Comparison of ENCODE assay signal across 34 mouse cellular contexts in the genomic region with DNA sequence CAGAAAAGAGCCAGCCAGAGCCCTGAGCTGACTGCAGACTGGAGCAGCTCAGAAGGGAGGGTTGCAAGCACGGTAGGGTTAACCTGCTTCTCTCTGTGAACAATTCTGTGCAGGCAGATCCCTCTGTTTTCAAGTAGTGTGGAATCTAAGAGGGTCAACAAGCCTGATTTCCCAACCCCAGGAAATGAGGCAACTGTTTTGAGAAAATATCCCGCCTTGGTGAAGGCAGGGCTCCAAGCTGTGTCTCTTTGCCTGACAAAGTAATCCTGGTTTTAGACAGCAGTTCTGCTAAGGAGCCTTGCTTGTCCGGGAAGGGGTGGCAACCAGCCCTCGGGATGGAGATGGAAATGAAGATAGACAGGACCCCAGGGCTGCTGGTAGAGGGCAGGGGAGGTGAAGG. TPM values are rescaled to one million over a fixed set of nuclear protein-coding genes. Genes with fewer than 3 reads are reported as not detected.
A peak's percentile ranks its signal among the peaks of the same experiment; 100 is the strongest.
DNase-seq lines count a peak whose midpoint lies in the region; ATAC-seq and TF ChIP-seq lines count a peak whose summit lies in the region.
"Had no signal": no experiment of that assay in that cellular context is flagged by ENCODE, and none has a peak within 500 bp of the region (broad histone marks: within the 10 kb centered on the region; RNA-seq: fewer than 3 reads in every experiment).

No protein-coding gene starts in this region.

- TF ChIP-seq POLR2A in heart, adult 2 months (IDR thresholded peaks at IDR 0.05; ENCODE audit: insufficient read depth, low read depth, low read length) = no peak
- no peak for TF ChIP-seq POLR2A in spleen, adult 2 months (IDR thresholded peaks at IDR 0.05; ENCODE audit: low read depth, low read length)

- ATAC-seq in lung, postnatal 0 days = peak; percentile 76
- ATAC-seq: forebrain, postnatal 0 days; hindbrain, postnatal 0 days; intestine, embryonic 15.5 days; Patski had no signal

- WGBS in heart, adult 2 months = 47% methylated on average over 4 of the region's 4 CpGs
- WGBS in heart, embryonic 10.5 days = 71% methylated on average over 4 of the region's 4 CpGs
- WGBS in spleen, adult 2 months = 69% methylated on average over 4 of the region's 4 CpGs
- WGBS in lung, postnatal 0 days = 22% methylated on average over 4 of the region's 4 CpGs

- TF ChIP-seq CTCF in heart, adult 2 months (IDR thresholded peaks at IDR 0.05) = no peak
- TF ChIP-seq CTCF in spleen, adult 2 months (IDR thresholded peaks at IDR 0.05; ENCODE audit: extremely low read depth, insufficient read depth, insufficient read length, insufficient replicate concordance) = no peak
- TF ChIP-seq CTCF in lung, postnatal 0 days (IDR thresholded peaks at IDR 0.05) = no peak

- H3K36me3 ChIP-seq in heart, adult 2 months (ENCODE audit: control insufficient read depth, insufficient read depth, low read length) = no peaks in the 10 kb centered on the region
- no peaks in the 10 kb centered on the region for H3K36me3 ChIP-seq in heart, embryonic 10.5 days
- no peaks in the 10 kb centered on the region for H3K36me3 ChIP-seq in spleen, adult 2 months (ENCODE audit: control insufficient read depth, insufficient read depth, low read length)
- H3K36me3 ChIP-seq in lung, postnatal 0 days (ENCODE audit: insufficient read depth, low read length) = no peaks in the 10 kb centered on the region
- H3K36me3 ChIP-seq: embryonic facial prominence, embryonic 12.5 days; heart, embryonic 15.5 days; hindbrain, embryonic 12.5 days; intestine, embryonic 15.5 days; limb, embryonic 10.5 days; limb, embryonic 15.5 days; liver, embryonic 15.5 days; midbrain, embryonic 10.5 days; neural tube, embryonic 12.5 days had no signal

- DNase-seq in heart, adult 2 months = peak; percentile 23 to 29
- no peak for DNase-seq in heart, embryonic 10.5 days (ENCODE audit: low spot score)
- no peak for DNase-seq in spleen, adult 2 months (ENCODE audit: low read depth in 1 of 2, low spot score in 2 of 2)
- DNase-seq in spleen, adult 18-20 months = no peak
- DNase-seq in lung, postnatal 0 days (ENCODE audit: low spot score) = peak; percentile 90
- DNase-seq in lung, postnatal 4 days = peak; percentile 53 to 58
- DNase-seq in adrenal gland, adult 2 months = no peak
- no peak for DNase-seq in urinary bladder, postnatal 25 days (ENCODE audit: low spot score)
- DNase-seq: adrenal gland, postnatal 14 days; cerebellum, adult 11 months; cerebellum, adult 9-11 months; embryo, embryonic 11 days; forebrain, postnatal 0 days; gastrocnemius, postnatal 10 days; heart, postnatal 36 days; kidney, adult 8-10 months; kidney, postnatal 4 days; right cerebral cortex, adult 18-20 months had no signal

- H3K4me2 ChIP-seq in lung, postnatal 0 days (replicated peaks; ENCODE audit: low read depth, low read length) = no peak overlapping the region
- H3K4me2 ChIP-seq: embryonic facial prominence, embryonic 12.5 days; heart, embryonic 15.5 days; hindbrain, embryonic 12.5 days; intestine, embryonic 15.5 days; limb, embryonic 15.5 days; liver, embryonic 15.5 days; neural tube, embryonic 12.5 days had no signal

- H3K27me3 ChIP-seq in heart, adult 2 months (ENCODE audit: control insufficient read depth, insufficient read depth, low read length) = no peaks in the 10 kb centered on the region
- peaks cover 5% of the 10 kb centered on the region for H3K27me3 ChIP-seq in heart, embryonic 10.5 days (ENCODE audit: insufficient read depth, poor library complexity, severe bottlenecking)
- no peaks in the 10 kb centered on the region for H3K27me3 ChIP-seq in spleen, adult 2 months (ENCODE audit: control insufficient read depth, insufficient read depth, low read length)
- H3K27me3 ChIP-seq in lung, postnatal 0 days (replicated peaks; ENCODE audit: insufficient read depth, low read length) = no peaks in the 10 kb centered on the region
- H3K27me3 ChIP-seq: embryonic facial prominence, embryonic 12.5 days; hindbrain, embryonic 12.5 days; intestine, embryonic 15.5 days; limb, embryonic 15.5 days; liver, embryonic 15.5 days; neural tube, embryonic 12.5 days; Patski had no signal

- no peaks in the 10 kb centered on the region for H3K79me2 ChIP-seq in heart, adult 2 months (replicated peaks; ENCODE audit: control insufficient read depth, insufficient read depth, low read length)

- no peak for TF ChIP-seq EP300 in heart, adult 2 months (IDR thresholded peaks at IDR 0.05; ENCODE audit: insufficient read depth, low read depth, low read length)
- TF ChIP-seq EP300 in lung, postnatal 0 days (IDR thresholded peaks at IDR 0.05) = peak; percentile 93

- no peak overlapping the region for H3K4me3 ChIP-seq in heart, adult 2 months
- H3K4me3 ChIP-seq in heart, embryonic 10.5 days = no peak overlapping the region
- H3K4me3 ChIP-seq in spleen, adult 2 months (ENCODE audit: extremely low read depth, insufficient read depth, insufficient read length) = no peak overlapping the region
- no peak overlapping the region for H3K4me3 ChIP-seq in lung, postnatal 0 days (ENCODE audit: low read depth, low read length)
- H3K4me3 ChIP-seq: embryonic facial prominence, embryonic 12.5 days; heart, embryonic 15.5 days; hindbrain, embryonic 12.5 days; intestine, embryonic 15.5 days; limb, embryonic 10.5 days; limb, embryonic 15.5 days; liver, embryonic 15.5 days; midbrain, embryonic 10.5 days; myocyte; neural tube, embryonic 12.5 days had no signal

- intact Hi-C loops in heart, adult 2 months (cut with DNase I) = no loop called here

- H3K27ac ChIP-seq in heart, adult 2 months = no peak overlapping the region
- H3K27ac ChIP-seq in heart, embryonic 10.5 days = no peak overlapping the region
- 0 out of 2 replicates have a peak overlapping the region, but pooled peaks have one; percentile 9 for H3K27ac ChIP-seq in spleen, adult 2 months (ENCODE audit: insufficient read depth, low read length)
- peak overlapping the region; percentile 85 for H3K27ac ChIP-seq in lung, postnatal 0 days (ENCODE audit: low read length)
- H3K27ac ChIP-seq: embryonic facial prominence, embryonic 12.5 days; heart, embryonic 15.5 days; hindbrain, embryonic 12.5 days; hindbrain, postnatal 0 days; intestine, embryonic 15.5 days; kidney, postnatal 0 days; limb, embryonic 10.5 days; limb, embryonic 15.5 days; liver, embryonic 15.5 days; midbrain, embryonic 10.5 days; neural tube, embryonic 12.5 days had no signal

- peaks cover 2% of the 10 kb centered on the region for H3K4me1 ChIP-seq in heart, adult 2 months (ENCODE audit: control insufficient read depth, insufficient read depth, low read length)
- H3K4me1 ChIP-seq in heart, embryonic 10.5 days = peaks cover 15% of the 10 kb centered on the region
- H3K4me1 ChIP-seq in spleen, adult 2 months (ENCODE audit: control insufficient read depth, insufficient read depth, insufficient read length) = no peaks in the 10 kb centered on the region
- no peaks in the 10 kb centered on the region for H3K4me1 ChIP-seq in lung, postnatal 0 days (ENCODE audit: insufficient read depth, low read depth, low read length)
- H3K4me1 ChIP-seq: limb, embryonic 10.5 days; neural tube, embryonic 12.5 days had no signal

- H3K9ac ChIP-seq in heart, adult 2 months (ENCODE audit: low read depth, low read length) = no peak overlapping the region
- no peak overlapping the region for H3K9ac ChIP-seq in lung, postnatal 0 days (replicated peaks; ENCODE audit: low read depth)
- H3K9ac ChIP-seq: embryonic facial prominence, embryonic 12.5 days; forebrain, postnatal 0 days; heart, embryonic 15.5 days; hindbrain, embryonic 12.5 days; intestine, embryonic 15.5 days; limb, embryonic 15.5 days; liver, embryonic 15.5 days; neural tube, embryonic 12.5 days had no signal

- no peaks in the 10 kb centered on the region for H3K9me3 ChIP-seq in heart, embryonic 10.5 days
- H3K9me3 ChIP-seq in lung, postnatal 0 days (ENCODE audit: low read length) = no peaks in the 10 kb centered on the region
- H3K9me3 ChIP-seq: embryonic facial prominence, embryonic 12.5 days; heart, embryonic 15.5 days; intestine, embryonic 15.5 days; limb, embryonic 10.5 days; limb, embryonic 15.5 days; liver, embryonic 15.5 days; midbrain, embryonic 10.5 days; neural tube, embryonic 12.5 days had no signal

RNA-seq across cellular contexts. Expression of gene Chil1, which starts 17.5 kb away (rescaled TPM):
- total RNA-seq in heart, adult 2 months (2021) = under 1 TPM; 0.94 to 0.96 TPM
- polyA plus RNA-seq in heart, adult 2 months (2012; rRNA removed) = 1.7 and 2.7 TPM in 2 replicates
- 0.87 and 1.1 TPM in 2 replicates for polyA plus RNA-seq in heart, embryonic 10.5 days (2016; fragmentation: Nextera tagmentation; extraction: Ambion mirVana)
- 3.3 and 7.5 TPM in 2 replicates for polyA plus RNA-seq in spleen, adult 2 months (2012; rRNA removed)
- polyA plus RNA-seq in lung, postnatal 0 days (2015; fragmentation: Nextera tagmentation; extraction: Ambion mirVana) = 550 and 782 TPM in 2 replicates
- 1 to 10 TPM; 1.1 to 1.6 TPM for total RNA-seq in adrenal gland, adult 2 months (2021)
- 0.20 and 0.57 TPM in 2 replicates for polyA plus RNA-seq in adrenal gland, adult 2 months (2012; rRNA removed)
- total RNA-seq: MEL had no signal

RNA-seq across cellular contexts. Expression of gene Mybph, which starts 28.8 kb away (rescaled TPM):
- total RNA-seq in heart, adult 2 months (2021) = not detected
- 0.16 and 0.18 TPM in 2 replicates for polyA plus RNA-seq in heart, adult 2 months (2012; rRNA removed)
- 0.33 and 0.43 TPM in 2 replicates for polyA plus RNA-seq in heart, embryonic 10.5 days (2016; fragmentation: Nextera tagmentation; extraction: Ambion mirVana)
- polyA plus RNA-seq in spleen, adult 2 months (2012; rRNA removed) = not detected in 2 replicates
- polyA plus RNA-seq in lung, postnatal 0 days (2015; fragmentation: Nextera tagmentation; extraction: Ambion mirVana) = 0.18 and 0.38 TPM in 2 replicates
- total RNA-seq in adrenal gland, adult 2 months (2021) = under 1 TPM in 1 of 2 experiments, not detected in 1; 0.38 TPM
- 0.25 and 0.59 TPM in 2 replicates for polyA plus RNA-seq in adrenal gland, adult 2 months (2012; rRNA removed)
- total RNA-seq: adrenal gland, postnatal 14 days; heart, postnatal 36 days; hindbrain, postnatal 0 days; MEL; midbrain, postnatal 0 days had no signal
- polyA plus RNA-seq: forebrain, embryonic 11.5 days; midbrain, postnatal 0 days; Patski had no signal

RNA-seq across cellular contexts. Expression of gene Chit1, which starts 53.4 kb away (rescaled TPM):
- total RNA-seq in heart, adult 2 months (2021) = not detected
- polyA plus RNA-seq in heart, adult 2 months (2012; rRNA removed) = 0.16 TPM in 1 of 2 replicates, not detected in the other
- polyA plus RNA-seq in heart, embryonic 10.5 days (2016; fragmentation: Nextera tagmentation; extraction: Ambion mirVana) = 1.1 and 2.0 TPM in 2 replicates
- 0.20 TPM in 1 of 2 replicates, not detected in the other for polyA plus RNA-seq in spleen, adult 2 months (2012; rRNA removed)
- 0.29 TPM in 1 of 2 replicates, not detected in the other for polyA plus RNA-seq in lung, postnatal 0 days (2015; fragmentation: Nextera tagmentation; extraction: Ambion mirVana)
- not detected for total RNA-seq in adrenal gland, adult 2 months (2021)
- 0.07 and 0.08 TPM in 2 replicates for polyA plus RNA-seq in adrenal gland, adult 2 months (2012; rRNA removed)
- total RNA-seq: adrenal gland, postnatal 14 days; heart, postnatal 36 days; hindbrain, postnatal 0 days; MEL had no signal
- polyA plus RNA-seq: embryonic facial prominence, embryonic 12.5 days; forebrain, embryonic 11.5 days; hindbrain, embryonic 12.5 days; intestine, embryonic 15.5 days; limb, embryonic 10.5 days; midbrain, embryonic 10.5 days; Patski had no signal

Comparison
In these comparisons a context has a peak if more than half of its experiments do, and no peak if none do; other contexts are left out.
1. DNase-seq: peak in heart, adult 2 months (2 of 2), lung, postnatal 0 days (single experiment) and lung, postnatal 4 days (2 of 2); none in heart, embryonic 10.5 days (single experiment), spleen, adult 2 months (0 of 2), spleen, adult 18-20 months (0 of 2), adrenal gland, adult 2 months (single experiment) and urinary bladder, postnatal 25 days (single experiment).
2. H3K27ac ChIP-seq: peak in spleen, adult 2 months (single experiment) and lung, postnatal 0 days (single experiment); none in heart, adult 2 months (single experiment) and heart, embryonic 10.5 days (single experiment).
3. RNA of gene Chil1, which starts 17.5 kb away (polyA plus RNA-seq): 550 to 782 TPM in lung, postnatal 0 days; 3.3 to 7.5 TPM in spleen, adult 2 months, 1.7 to 2.7 TPM in heart, adult 2 months, 0.87 to 1.1 TPM in heart, embryonic 10.5 days and 0.20 to 0.57 TPM in adrenal gland, adult 2 months; every median in the first group is over 10 times any median in the second.